Mouse (Mus musculus): ENCODE data around the gene Snx18. TPM values are rescaled to one million over a fixed set of nuclear protein-coding genes. Genes with fewer than 3 reads are reported as not detected.
A peak's percentile ranks its signal among the peaks of the same experiment; 100 is the strongest.

Gene Snx18
- polyA plus RNA-seq, 1 experiment: 11.1 TPM

DNA sequence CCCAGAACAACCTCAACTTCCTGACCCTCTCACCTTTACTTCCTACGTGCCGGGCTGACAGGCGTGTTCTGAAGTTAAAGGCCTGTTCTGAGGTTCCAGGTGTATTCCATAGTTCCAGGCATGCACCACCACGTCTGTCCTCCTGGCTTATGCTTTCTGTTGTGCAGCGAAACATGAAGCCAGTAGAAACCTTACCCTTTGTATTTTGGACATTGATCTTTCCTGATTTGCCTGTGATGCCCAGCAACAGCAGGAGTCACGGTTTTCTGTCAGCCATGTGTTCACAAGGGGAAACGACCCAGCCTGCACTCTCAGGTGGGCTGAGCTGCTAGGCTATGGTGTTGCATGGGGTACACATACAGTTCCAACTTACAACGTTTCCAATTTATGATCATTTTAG is 9.2 kb upstream of the Snx18 start:
- TF ChIP-seq POLR2A (IDR thresholded peaks at IDR 0.05; ENCODE audit: low read depth, low read length) (no peak), CTCF (IDR thresholded peaks at IDR 0.05; ENCODE audit: extremely low read depth, insufficient read length, insufficient replicate concordance, low read depth, low read length) (no peak)
- WGBS: 62% methylated on average over 8 of the region's 8 CpGs
- H3K36me3 ChIP-seq (ENCODE audit: control insufficient read depth, insufficient read depth, low read length): no peaks in the 10 kb centered on the region
- no peak overlapping the region for H3K4me3 ChIP-seq (ENCODE audit: low read depth, low read length)
- no peak overlapping the region for H3K27ac ChIP-seq (ENCODE audit: insufficient read depth, low read depth, low read length)
- no peaks in the 10 kb centered on the region; the same call in 1 of the 2 replicates for H3K4me1 ChIP-seq (ENCODE audit: control insufficient read depth, insufficient read depth, insufficient read length, low read length)
- H3K27me3 ChIP-seq (ENCODE audit: control insufficient read depth, insufficient read depth, low read length): no peaks in the 10 kb centered on the region

DNA sequence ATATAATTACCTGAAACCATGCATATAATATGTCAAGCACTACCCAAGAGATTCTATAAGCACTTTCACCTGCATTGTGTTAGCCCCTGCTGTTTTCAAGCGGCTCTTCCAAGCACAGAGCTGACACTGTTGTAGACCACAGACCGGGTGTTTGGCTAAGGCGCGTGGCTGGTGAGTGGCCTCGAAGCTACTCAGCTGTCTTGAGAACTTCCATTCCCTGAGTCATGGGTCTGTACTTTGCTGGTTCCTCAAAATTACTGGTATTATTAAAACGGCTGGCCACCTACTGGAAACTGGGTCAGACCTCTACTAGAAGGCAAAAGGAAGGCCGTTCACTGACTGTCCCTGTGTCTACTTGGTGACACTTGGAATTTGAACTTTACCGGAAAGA is 4.5 kb upstream of the Snx18 start:
- 70% methylated on average over 8 of the region's 8 CpGs for WGBS
- peaks cover 2% of the 10 kb centered on the region; the same call in 1 of the 2 replicates for H3K4me1 ChIP-seq (ENCODE audit: control insufficient read depth, insufficient read depth, insufficient read length, low read length)
- H3K27me3 ChIP-seq (ENCODE audit: control insufficient read depth, insufficient read depth, low read length): no peaks in the 10 kb centered on the region
- H3K36me3 ChIP-seq (ENCODE audit: control insufficient read depth, insufficient read depth, low read length): no peaks in the 10 kb centered on the region
- TF ChIP-seq POLR2A (IDR thresholded peaks at IDR 0.05; ENCODE audit: low read depth, low read length) (no peak), CTCF (IDR thresholded peaks at IDR 0.05; ENCODE audit: extremely low read depth, insufficient read length, insufficient replicate concordance, low read depth, low read length) (no peak)
- no peak overlapping the region for H3K27ac ChIP-seq (ENCODE audit: insufficient read depth, low read depth, low read length)
- H3K4me3 ChIP-seq (ENCODE audit: low read depth, low read length): no peak overlapping the region

DNA sequence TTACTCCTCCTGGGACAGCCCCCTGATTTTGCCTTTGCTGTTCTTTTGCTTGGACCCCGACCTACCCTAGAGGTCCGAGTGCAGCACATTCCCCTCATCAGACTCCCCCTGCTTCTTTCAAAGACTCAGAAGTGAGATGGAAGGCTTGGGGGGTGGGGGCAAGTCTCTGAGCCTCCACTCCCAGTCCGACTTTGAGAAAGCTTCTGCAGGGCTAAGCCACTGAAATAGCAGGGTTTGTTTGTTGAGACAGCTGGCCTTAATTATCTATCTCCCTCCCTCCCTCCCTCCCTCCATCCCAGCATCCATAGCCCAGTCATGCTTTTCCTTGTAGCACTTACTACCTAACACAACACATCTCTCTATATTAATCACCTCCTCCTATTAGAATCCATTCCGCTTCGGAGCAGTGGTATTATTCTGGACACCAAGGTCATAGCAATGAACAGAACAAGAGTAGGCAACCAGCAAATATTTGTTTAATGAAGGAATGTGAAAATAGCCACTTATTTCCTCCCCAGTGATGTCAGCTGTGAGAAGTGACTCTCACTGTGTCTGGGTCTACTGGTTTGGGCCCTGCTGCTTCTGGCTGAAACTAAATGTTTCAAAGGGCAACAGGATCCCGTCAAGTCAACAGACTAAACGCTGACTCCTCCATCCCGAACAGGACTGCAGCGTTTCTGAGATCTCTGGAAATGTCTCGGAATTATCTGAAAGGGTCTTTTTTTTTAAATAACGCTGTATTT is 3.9 kb upstream of the Snx18 start:
- Histone ChIP-seq H3K36me3 (ENCODE audit: control insufficient read depth, insufficient read depth, low read length) (no peaks in the 10 kb centered on the region), H3K27me3 (ENCODE audit: control insufficient read depth, insufficient read depth, low read length) (no peaks in the 10 kb centered on the region), H3K4me1 (ENCODE audit: control insufficient read depth, insufficient read depth, insufficient read length, low read length) (peaks cover 5% of the 10 kb centered on the region), H3K27ac (ENCODE audit: insufficient read depth, low read depth, low read length) (no peak overlapping the region), H3K4me3 (ENCODE audit: low read depth, low read length) (no peak overlapping the region)
- WGBS: 55% methylated on average over 11 of the region's 11 CpGs
- no peak for TF ChIP-seq CTCF (IDR thresholded peaks at IDR 0.05; ENCODE audit: extremely low read depth, insufficient read length, insufficient replicate concordance, low read depth, low read length)
- no peak for TF ChIP-seq POLR2A (IDR thresholded peaks at IDR 0.05; ENCODE audit: low read depth, low read length)

DNA sequence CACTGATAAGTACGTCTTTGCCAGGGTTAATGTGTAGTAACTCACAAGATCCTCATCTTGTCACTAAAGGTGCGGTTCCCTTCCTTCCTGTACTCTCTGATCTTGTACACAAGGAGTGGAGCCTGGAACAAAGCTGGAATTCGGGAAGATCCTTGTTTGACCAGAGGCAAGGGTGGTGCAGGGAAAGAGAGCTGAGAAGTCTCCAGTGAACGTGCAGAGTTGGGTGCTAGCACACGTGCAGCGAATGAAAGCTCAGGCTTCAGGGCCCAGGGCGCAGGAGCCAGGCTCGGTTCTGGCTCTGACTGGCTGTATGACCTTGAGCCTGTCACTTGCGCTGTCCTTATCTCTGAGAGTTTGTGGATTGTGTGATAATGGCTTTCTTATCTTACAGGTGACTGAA is 639 bp upstream of the Snx18 start:
- Histone ChIP-seq H3K36me3 (ENCODE audit: control insufficient read depth, insufficient read depth, low read length) (no peaks in the 10 kb centered on the region), H3K4me1 (ENCODE audit: control insufficient read depth, insufficient read depth, insufficient read length, low read length) (peaks cover 20% of the 10 kb centered on the region), H3K4me3 (ENCODE audit: low read depth, low read length) (peak overlapping the region; percentile 12; the same call in 1 of the 2 replicates), H3K27me3 (ENCODE audit: control insufficient read depth, insufficient read depth, low read length) (no peaks in the 10 kb centered on the region), H3K27ac (ENCODE audit: insufficient read depth, low read depth, low read length) (peak overlapping the region; percentile 43)
- TF ChIP-seq CTCF (IDR thresholded peaks at IDR 0.05; ENCODE audit: extremely low read depth, insufficient read length, insufficient replicate concordance, low read depth, low read length): no peak
- no peak for TF ChIP-seq POLR2A (IDR thresholded peaks at IDR 0.05; ENCODE audit: low read depth, low read length)
- WGBS: 18% methylated on average over 9 of the region's 9 CpGs

DNA sequence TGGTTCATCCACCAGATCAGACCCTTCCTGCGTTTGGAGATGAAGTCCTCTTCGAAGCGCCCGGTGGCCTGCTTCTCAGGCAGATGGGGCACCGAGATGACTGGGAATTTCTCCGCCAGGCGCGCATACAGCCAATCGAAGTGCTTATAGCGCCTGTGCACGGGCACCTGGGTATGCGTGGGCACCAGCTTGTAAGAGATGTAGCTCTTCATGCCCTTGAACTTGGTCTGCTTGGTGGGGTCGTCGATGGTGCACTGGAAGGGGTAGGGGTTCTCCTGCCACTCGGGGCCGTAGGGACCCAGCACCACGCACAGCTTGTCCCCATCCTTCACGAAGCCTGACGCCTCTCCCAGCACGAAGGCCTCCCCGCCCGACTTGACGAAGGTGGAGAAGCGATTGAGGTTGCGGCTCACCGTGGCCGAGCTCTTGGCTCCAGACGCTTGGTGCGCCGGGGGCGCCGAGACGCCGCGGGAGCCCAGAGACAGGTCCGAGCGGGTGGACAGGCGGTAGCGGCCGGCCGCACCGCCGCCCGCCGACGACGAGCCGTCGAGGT is 950 bp downstream of the Snx18 start:
- WGBS: 15% methylated on average over 49 of the region's 49 CpGs
- H3K27me3 ChIP-seq (ENCODE audit: control insufficient read depth, insufficient read depth, low read length): no peaks in the 10 kb centered on the region
- peaks cover 23% of the 10 kb centered on the region for H3K4me1 ChIP-seq (ENCODE audit: control insufficient read depth, insufficient read depth, insufficient read length, low read length)
- no peak for TF ChIP-seq POLR2A (IDR thresholded peaks at IDR 0.05; ENCODE audit: low read depth, low read length)
- H3K27ac ChIP-seq (ENCODE audit: insufficient read depth, low read depth, low read length): peak overlapping the region; percentile 56
- 0 out of 2 replicates have a peak, but pooled peaks cover under 1% of the 10 kb centered on the region for H3K36me3 ChIP-seq (ENCODE audit: control insufficient read depth, insufficient read depth, low read length)
- H3K4me3 ChIP-seq (ENCODE audit: low read depth, low read length): peak overlapping the region; percentile 80

DNA sequence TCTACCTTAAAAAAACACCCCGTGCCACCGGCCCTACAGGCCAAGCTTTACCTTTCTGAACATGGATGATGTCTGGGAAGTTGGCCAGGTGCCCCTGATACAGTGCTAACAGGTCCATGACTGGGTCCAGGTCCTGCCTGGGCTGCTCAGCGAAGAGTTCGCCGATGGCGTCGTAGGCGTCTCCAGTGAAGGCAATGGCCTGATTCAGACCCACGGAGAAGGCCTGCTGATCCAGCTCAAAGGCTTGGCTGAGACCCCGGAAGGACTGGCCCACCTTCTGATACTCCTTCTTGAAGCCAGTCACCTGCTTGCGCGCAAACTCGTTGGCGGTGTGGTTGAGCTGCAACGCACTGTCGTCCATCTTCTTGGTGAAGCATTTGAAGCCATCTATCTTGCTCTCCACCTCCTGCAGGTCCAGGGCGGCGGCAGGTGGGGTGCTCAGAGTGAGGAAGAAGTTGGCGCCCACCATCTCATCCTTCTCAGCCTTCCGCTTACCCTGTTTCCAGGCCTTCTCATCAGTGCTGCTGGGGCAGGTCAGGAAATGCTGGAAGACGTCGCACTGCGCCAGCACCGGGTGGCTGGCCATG is 1.5 kb downstream of the Snx18 start:
- H3K27me3 ChIP-seq (ENCODE audit: control insufficient read depth, insufficient read depth, low read length): no peaks in the 10 kb centered on the region
- peaks cover 28% of the 10 kb centered on the region for H3K4me1 ChIP-seq (ENCODE audit: control insufficient read depth, insufficient read depth, insufficient read length, low read length)
- 66% methylated on average over 24 of the region's 24 CpGs for WGBS
- peak overlapping the region; percentile 80 for H3K4me3 ChIP-seq (ENCODE audit: low read depth, low read length)
- TF ChIP-seq POLR2A (IDR thresholded peaks at IDR 0.05; ENCODE audit: low read depth, low read length) (no peak), CTCF (IDR thresholded peaks at IDR 0.05; ENCODE audit: extremely low read depth, insufficient read length, insufficient replicate concordance, low read depth, low read length) (no peak)
- peak overlapping the region; percentile 56; the same call in 1 of the 2 replicates for H3K27ac ChIP-seq (ENCODE audit: insufficient read depth, low read depth, low read length)
- H3K36me3 ChIP-seq (ENCODE audit: control insufficient read depth, insufficient read depth, low read length): 0 out of 2 replicates have a peak, but pooled peaks cover 3% of the 10 kb centered on the region

DNA sequence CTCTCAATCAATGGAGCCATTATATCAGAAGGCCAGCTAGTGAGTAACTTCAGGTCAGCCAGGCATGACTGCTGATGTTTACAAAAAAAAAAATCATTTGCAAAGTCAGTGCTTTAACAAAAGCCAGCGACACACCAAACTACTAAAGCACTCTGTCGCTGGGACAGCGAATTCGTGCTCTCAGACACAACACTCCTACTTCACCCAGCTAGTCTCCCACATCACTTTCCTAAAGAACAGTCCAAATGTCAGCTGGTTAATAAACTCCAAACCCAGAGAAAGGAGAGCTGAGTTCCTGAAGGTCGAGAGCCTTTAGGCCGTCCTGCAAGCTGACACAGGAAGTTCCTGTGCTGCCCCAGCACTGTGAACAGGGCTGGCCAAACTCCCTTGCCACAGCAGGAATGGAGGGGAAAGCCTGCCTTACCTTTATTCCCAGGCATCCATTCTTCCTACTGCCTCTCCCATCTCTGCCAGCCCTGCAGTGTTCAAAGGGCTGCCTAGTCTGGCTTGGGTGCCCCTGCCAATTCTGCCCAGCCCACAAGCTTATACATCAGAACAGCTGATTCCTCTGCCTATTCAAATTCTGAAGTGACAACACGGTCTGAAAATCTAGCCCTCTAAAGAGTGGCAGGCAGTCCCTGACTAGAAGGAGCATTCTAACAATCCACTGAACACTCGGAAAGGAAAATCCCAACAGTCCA is 2.2 kb downstream of the Snx18 start:
- H3K27me3 ChIP-seq (ENCODE audit: control insufficient read depth, insufficient read depth, low read length): no peaks in the 10 kb centered on the region
- H3K4me1 ChIP-seq (ENCODE audit: control insufficient read depth, insufficient read depth, insufficient read length, low read length): peaks cover 28% of the 10 kb centered on the region
- peak overlapping the region; percentile 80 for H3K4me3 ChIP-seq (ENCODE audit: low read depth, low read length)
- WGBS: 15% methylated on average over 8 of the region's 8 CpGs
- H3K27ac ChIP-seq (ENCODE audit: insufficient read depth, low read depth, low read length): peak overlapping the region; percentile 56
- no peak for TF ChIP-seq CTCF (IDR thresholded peaks at IDR 0.05; ENCODE audit: extremely low read depth, insufficient read length, insufficient replicate concordance, low read depth, low read length)
- TF ChIP-seq POLR2A (IDR thresholded peaks at IDR 0.05; ENCODE audit: low read depth, low read length): no peak
- 0 out of 2 replicates have a peak, but pooled peaks cover 3% of the 10 kb centered on the region for H3K36me3 ChIP-seq (ENCODE audit: control insufficient read depth, insufficient read depth, low read length)
